Mouse (Mus musculus) intestine, embryonic 15.5 days (tissue): Measurements from ENCODE around the gene Cep162. TPM values are rescaled to one million over a fixed set of nuclear protein-coding genes. Genes with fewer than 3 reads are reported as not detected.
A peak's percentile ranks its signal among the peaks of the same experiment; 100 is the strongest.

Experiments
- ATAC-seq: fragments of 200-750 bp; cut with Nextera tagmentation; 2 replicates; pipeline ENCODE4 v1.8.0; 2017; ENCODE audit warnings: moderate TSS enrichment, moderate library complexity
- H3K27ac ChIP-seq: fragments of 300-500 bp; sonication (generic); 2 replicates; pipeline ENCODE4 v1.5.1; 2015; ENCODE audit warnings: mild to moderate bottlenecking, inconsistent platforms
- H3K27me3 ChIP-seq: fragments of 300-500 bp; sonication (generic); replicated peaks from 2 replicates; pipeline ENCODE4 v1.6.1; 2015; ENCODE audit warnings: inconsistent platforms
- H3K36me3 ChIP-seq: fragments of 300-500 bp; sonication (generic); 2 replicates; pipeline ENCODE4 v1.6.1; 2015; ENCODE audit warnings: inconsistent platforms
- H3K4me1 ChIP-seq: fragments of 300-500 bp; sonication (generic); replicated peaks from 2 replicates; pipeline ENCODE4 v1.6.1; 2015; ENCODE audit warnings: inconsistent platforms
- H3K4me2 ChIP-seq: fragments of 300-500 bp; sonication (generic); replicated peaks from 2 replicates; pipeline ENCODE4 v1.6.1; 2015; ENCODE audit warnings: mild to moderate bottlenecking, inconsistent platforms
- H3K4me3 ChIP-seq: fragments of 300-500 bp; sonication (generic); replicated peaks from 2 replicates; pipeline ENCODE4 v1.5.1; 2015; ENCODE audit warnings: inconsistent platforms
- H3K9ac ChIP-seq: fragments of 300-500 bp; sonication (generic); 2 replicates; pipeline ENCODE4 v1.6.1; 2015; ENCODE audit warnings: inconsistent platforms
- H3K9me3 ChIP-seq: fragments of 300-500 bp; sonication (generic); 2 replicates; pipeline ENCODE4 v1.6.1; 2016; ENCODE audit warnings: inconsistent platforms
- WGBS: fragments of 180-500 bp; shearing (Covaris S2); methylation state at CpG from one replicate; pipeline ENCODE4 v1.1.7; 2015; 5-methylcytosine and 5-hydroxymethylcytosine counted together
- polyA plus RNA-seq: library from polyadenylated mRNA; unstranded; fragments of >200 nt; fragmentation: Nextera tagmentation; extraction: Ambion mirVana; gene quantifications from 2 replicates; pipeline ENCODE4 v1.2.1, GENCODE M21; 2015

Gene Cep162
- polyA plus RNA-seq, 1 experiment from 2014 or later, result 5.0 TPM

- no peak for ATAC-seq
- Histone ChIP-seq H3K9ac (no peak overlapping the region), H3K27ac (no peak overlapping the region), H3K4me3 (no peak overlapping the region), H3K4me2 (no peak overlapping the region), H3K4me1 (peaks cover 10% of the 10 kb centered on the region), H3K9me3 (no peaks in the 10 kb centered on the region), H3K36me3 (no peaks in the 10 kb centered on the region), H3K27me3 (peaks cover 29% of the 10 kb centered on the region)
- 78% methylated on average over 4 of the region's 4 CpGs for WGBS
These were observed 108.9 kb downstream of the Cep162 start for GRCm38 (mm10) chr9:87146400-87146799.

GRCm38 (mm10) chr9:87145671-87146070, 109.7 kb downstream of the Cep162 start:
- Histone ChIP-seq H3K9ac (no peak overlapping the region), H3K4me3 (no peak overlapping the region), H3K4me1 (peaks cover 10% of the 10 kb centered on the region), H3K9me3 (no peaks in the 10 kb centered on the region), H3K27me3 (peaks cover 29% of the 10 kb centered on the region), H3K4me2 (no peak overlapping the region), H3K27ac (no peak overlapping the region), H3K36me3 (no peaks in the 10 kb centered on the region)
- WGBS, result 35% methylated on average over 11 of the region's 11 CpGs
- ATAC-seq, result no peak

DNA sequence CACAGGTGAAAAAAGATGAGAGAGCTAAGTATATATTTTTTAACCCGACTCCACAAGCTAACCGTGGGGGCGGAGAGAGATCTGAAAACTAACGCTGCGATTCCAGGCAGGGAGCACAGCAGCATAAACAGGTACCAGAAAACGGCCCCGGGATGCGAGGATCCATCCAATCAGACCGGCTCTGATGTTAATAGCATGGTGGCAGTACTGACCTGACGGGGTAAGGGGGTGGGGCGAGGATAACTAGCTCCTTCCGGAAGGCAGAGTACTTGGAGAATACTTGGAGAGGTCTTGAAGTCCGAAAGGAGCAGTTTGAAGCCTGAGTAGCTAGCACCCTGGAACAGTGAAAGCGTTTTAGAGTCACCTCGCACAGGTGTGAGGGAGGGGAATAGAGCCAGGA, 110.2 kb downstream of the Cep162 start:
- Histone ChIP-seq H3K36me3 (no peaks in the 10 kb centered on the region), H3K27me3 (peaks cover 29% of the 10 kb centered on the region), H3K4me3 (no peak overlapping the region), H3K9me3 (no peaks in the 10 kb centered on the region), H3K4me2 (peak overlapping the region; percentile 66), H3K4me1 (peaks cover 10% of the 10 kb centered on the region), H3K9ac (no peak overlapping the region), H3K27ac (no peak overlapping the region)
- 5% methylated on average over 15 of the region's 15 CpGs for WGBS
- no peak; the same call in 1 of the 2 replicates for ATAC-seq

- ATAC-seq, result peak; percentile 68
- peaks cover 10% of the 10 kb centered on the region for H3K4me1 ChIP-seq
- H3K9me3 ChIP-seq, result no peaks in the 10 kb centered on the region
- no peak overlapping the region for H3K9ac ChIP-seq
- WGBS, result 1% methylated on average over 19 of the region's 19 CpGs
- no peaks in the 10 kb centered on the region for H3K36me3 ChIP-seq
- no peak overlapping the region for H3K27ac ChIP-seq
- H3K4me3 ChIP-seq, result peak overlapping the region; percentile 30
- H3K4me2 ChIP-seq, result peak overlapping the region; percentile 66
- H3K27me3 ChIP-seq, result peaks cover 29% of the 10 kb centered on the region
These were observed 110.8 kb downstream of the Cep162 start for GRCm38 (mm10) chr9:87144532-87144931.

GRCm38 (mm10) chr9:87144106-87144505, 111.2 kb downstream of the Cep162 start, which contains the start of gene Mrap2:
TSS of gene Mrap2 (plus strand) at chr9:87144306.
- H3K27me3 ChIP-seq, result peaks cover 29% of the 10 kb centered on the region
- no peaks in the 10 kb centered on the region for H3K9me3 ChIP-seq
- no peaks in the 10 kb centered on the region for H3K36me3 ChIP-seq
- peak; percentile 88 for ATAC-seq
- WGBS, result 1% methylated on average over 29 of the region's 29 CpGs
- H3K9ac ChIP-seq, result no peak within 1 kb of the TSS
- H3K27ac ChIP-seq, result no peak within 1 kb of the TSS
- H3K4me1 ChIP-seq, result peaks cover 10% of the 10 kb centered on the region
- peak within 1 kb of the TSS; percentile 66 for H3K4me2 ChIP-seq
- peak within 1 kb of the TSS; percentile 30 for H3K4me3 ChIP-seq

GRCm38 (mm10) chr9:87143076-87143475, 112.3 kb downstream of the Cep162 start:
- Histone ChIP-seq H3K36me3 (no peaks in the 10 kb centered on the region), H3K9ac (no peak overlapping the region), H3K4me3 (no peak overlapping the region), H3K27me3 (peaks cover 29% of the 10 kb centered on the region), H3K27ac (no peak overlapping the region), H3K4me2 (no peak overlapping the region), H3K4me1 (peaks cover 10% of the 10 kb centered on the region), H3K9me3 (no peaks in the 10 kb centered on the region)
- ATAC-seq, result no peak
- 75% methylated on average over 3 of the region's 3 CpGs for WGBS

Other genes with a start within 250 kb of the Cep162 start
- gene Ripply2, start 240.0 kb downstream of the Cep162 start, polyA plus RNA-seq, result 0.33 and 0.35 TPM in 2 replicates
- gene Cyb5r4, start 233.5 kb downstream of the Cep162 start, polyA plus RNA-seq, result 59.0 and 61.5 TPM in 2 replicates
- gene Mrap2, start 111.2 kb downstream of the Cep162 start, polyA plus RNA-seq, result 0.39 and 0.40 TPM in 2 replicates